Mouse (Mus musculus) embryo, embryonic 9.5 days (tissue): Measurements from ENCODE around the gene Dedd2.
A peak's percentile ranks its signal among the peaks of the same experiment; 100 is the strongest.
"Not testable (repeated sequence)": the region's sequence is repeated elsewhere in the genome, so short reads cannot be mapped to it uniquely, and the experiment has no call there.

ENCODE experiments used
- DNase-seq: peaks from one replicate; pipeline ENCODE4 v3.0.0-alpha.2; 2017; ENCODE audit errors: extremely low spot score

Dedd2 gene

GRCm38 (mm10) chr7:25220457-25221101 lies at the start of gene Dedd2:
Gene Dedd2, minus strand, starts transcription at chr7:25220615.
- no peak for DNase-seq

- DNase-seq: no peak
Observed at GRCm38 (mm10) chr7:25269545-25270271, 49.3 kb upstream of the Dedd2 start.

- DNase-seq: no peak
Observed at GRCm38 (mm10) chr7:25269029-25269428, 48.6 kb upstream of the Dedd2 start.

- no peak for DNase-seq
Observed at GRCm38 (mm10) chr7:25268588-25268987, 48.2 kb upstream of the Dedd2 start.

GRCm38 (mm10) chr7:25267751-25268463 lies 47.5 kb upstream of the Dedd2 start:
- peak; percentile 98 for DNase-seq

GRCm38 (mm10) chr7:25267301-25267750 lies 46.9 kb upstream of the Dedd2 start, which contains the start of gene Cic:
Gene Cic, plus strand, starts transcription at chr7:25267704.
- peak; percentile 100 for DNase-seq

GRCm38 (mm10) chr7:25266180-25266962 lies 46.0 kb upstream of the Dedd2 start:
- DNase-seq: no peak

- DNase-seq: not testable (repeated sequence)
Observed at GRCm38 (mm10) chr7:25265743-25266142, 45.3 kb upstream of the Dedd2 start.

- DNase-seq: no peak
Observed at GRCm38 (mm10) chr7:25263968-25264870, 43.8 kb upstream of the Dedd2 start.

- DNase-seq: no peak
Observed at GRCm38 (mm10) chr7:25261896-25262295, 41.5 kb upstream of the Dedd2 start.

GRCm38 (mm10) chr7:25251822-25252221 lies 31.4 kb upstream of the Dedd2 start:
- DNase-seq: no peak

- DNase-seq: no peak
Observed at GRCm38 (mm10) chr7:25251071-25251791, 30.8 kb upstream of the Dedd2 start.

- peak; percentile 98 for DNase-seq
Observed at GRCm38 (mm10) chr7:25250141-25250972, 29.9 kb upstream of the Dedd2 start, which contains the start of gene Erf. Gene Erf, minus strand, starts transcription at chr7:25250761.

GRCm38 (mm10) chr7:25249314-25250140 lies 29.1 kb upstream of the Dedd2 start:
- peak; percentile 92 for DNase-seq

- no peak for DNase-seq
Observed at GRCm38 (mm10) chr7:25248846-25249313, 28.5 kb upstream of the Dedd2 start.

- peak; percentile 57 for DNase-seq
Observed at GRCm38 (mm10) chr7:25248018-25248647, 27.7 kb upstream of the Dedd2 start.

- DNase-seq: no peak
Observed at GRCm38 (mm10) chr7:25247498-25247897, 27.1 kb upstream of the Dedd2 start.
